Mouse (Mus musculus): Measurements from ENCODE around the gene Scarb2. TPM values are rescaled to one million over a fixed set of nuclear protein-coding genes. Genes with fewer than 3 reads are reported as not detected.

Gene Scarb2
- polyA plus RNA-seq (2012): 7.1 and 7.2 TPM in 2 replicates

GRCm38 (mm10) chr5:92506733-92507132 lies at the start of gene Scarb2:
Gene Scarb2, minus strand, starts transcription at chr5:92506833.

DNA sequence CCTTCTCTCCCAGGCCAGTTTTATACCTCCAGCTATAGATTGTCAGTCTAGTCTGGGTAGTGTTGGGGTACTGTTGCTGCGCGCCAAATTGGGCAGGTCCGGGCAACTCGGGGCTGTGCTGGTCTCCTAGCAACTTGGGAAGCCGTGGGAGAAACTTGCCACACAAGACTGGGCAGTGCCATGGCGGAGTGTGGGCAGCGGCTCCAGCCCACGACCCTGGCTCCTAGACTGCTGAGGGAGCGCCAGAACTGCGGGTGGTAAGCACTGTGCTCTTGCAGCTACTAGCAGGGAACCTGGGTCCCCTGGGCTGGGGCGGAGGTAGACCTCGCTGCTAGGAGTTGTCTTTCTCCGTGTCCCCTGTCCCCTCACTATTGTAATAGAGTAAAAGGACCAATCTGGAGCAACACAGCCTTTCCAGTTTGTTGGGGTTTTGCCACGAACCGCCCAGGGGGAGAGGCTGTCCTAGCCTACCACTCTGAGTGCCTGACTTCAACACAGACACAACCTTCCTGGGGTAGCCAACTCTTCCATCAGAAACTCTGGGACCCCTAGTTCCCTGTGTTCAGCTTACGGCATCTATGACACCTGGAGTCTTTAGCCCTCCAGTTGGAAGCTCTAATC lies 48.4 kb upstream of the Scarb2 start, which contains the start of gene Fam47e:
Gene Fam47e, plus strand, starts transcription at position 179 of the 621 bp plus-strand sequence.

DNA sequence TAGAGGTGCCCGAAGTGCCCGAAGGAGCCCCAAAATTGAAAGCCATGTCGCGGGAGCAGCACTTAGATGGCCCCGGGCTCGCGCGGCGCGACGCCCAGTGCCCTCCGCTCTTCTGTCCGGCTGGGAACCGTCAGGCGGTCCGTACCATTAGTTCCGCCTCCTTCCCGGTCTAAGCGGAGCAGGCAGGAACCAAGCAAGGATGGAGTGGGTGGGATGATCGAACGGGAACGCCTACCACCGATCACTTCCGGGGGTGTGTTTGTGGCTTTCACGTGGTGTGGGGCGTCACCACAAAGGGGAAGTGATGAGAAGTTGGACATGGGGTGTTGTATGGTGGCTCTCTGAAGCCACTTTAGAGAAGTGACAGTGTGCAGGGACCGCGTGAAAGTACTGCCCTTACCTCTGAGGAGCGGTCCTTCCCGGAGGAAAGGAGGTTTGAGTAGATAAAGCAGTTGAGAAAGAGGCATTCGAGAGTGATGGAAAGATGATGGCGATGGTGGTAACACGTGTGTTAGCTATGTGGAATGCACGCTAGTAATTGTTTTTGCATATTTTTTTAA lies 71.5 kb downstream of the Scarb2 start, which contains the start of gene Nup54:
Gene Nup54, minus strand, starts transcription at position 195 of the 560 bp plus-strand sequence.

Other genes with a start within 250 kb of the Scarb2 start
- gene Naaa, start 228.7 kb downstream of the Scarb2 start, polyA plus RNA-seq (2012): 11.6 and 14.2 TPM in 2 replicates
- 31.9 and 33.4 TPM in 2 replicates for gene Sdad1, start 196.4 kb downstream of the Scarb2 start, polyA plus RNA-seq (2012)
- 0.42 and 0.71 TPM in 2 replicates for gene Cxcl9, start 178.8 kb downstream of the Scarb2 start, polyA plus RNA-seq (2012)
- not detected in 2 replicates for gene Art3, start 175.0 kb downstream of the Scarb2 start, polyA plus RNA-seq (2012)
- 3.6 and 4.4 TPM in 2 replicates for gene Cxcl10, start 157.9 kb downstream of the Scarb2 start, polyA plus RNA-seq (2012)
- 13.2 and 13.7 TPM in 2 replicates for gene Nup54, start 71.6 kb downstream of the Scarb2 start, polyA plus RNA-seq (2012)
- not detected in 2 replicates for gene Fam47e, start 48.2 kb upstream of the Scarb2 start, polyA plus RNA-seq (2012)
- 0.22 and 0.43 TPM in 2 replicates for gene Stbd1, start 96.2 kb upstream of the Scarb2 start, polyA plus RNA-seq (2012)
- gene Ccdc158, start 168.4 kb upstream of the Scarb2 start, polyA plus RNA-seq (2012): 0.85 and 0.92 TPM in 2 replicates
- gene Shroom3, start 176.6 kb upstream of the Scarb2 start, polyA plus RNA-seq (2012): 0.10 and 0.26 TPM in 2 replicates

Measured in megakaryocyte-erythroid progenitor cell, adult 5 weeks (primary cell).